Mouse (Mus musculus) cerebellum, adult (tissue): ENCODE results near the gene Cmss1.
A peak's percentile ranks its signal among the peaks of the same experiment; 100 is the strongest.
"Not testable (repeated sequence)": the region's sequence is repeated elsewhere in the genome, so short reads cannot be mapped to it uniquely, and the experiment has no call there.

Source experiments
- ATAC-seq: cut with Nextera tagmentation; 2 replicates; pipeline ENCODE4 v1.9.2; 2017; ENCODE audit warnings: mild to moderate bottlenecking, moderate library complexity, mixed read lengths; ENCODE audit not compliant: insufficient number of reproducible peaks, low FRiP score, low TSS enrichment

Gene Cmss1

GRCm38 (mm10) chr16:57398387-57399214, 208.1 kb downstream of the Cmss1 start:
- peak; percentile 42; the same call in 1 of the 2 replicates for ATAC-seq

- no peak for ATAC-seq
Observed at GRCm38 (mm10) chr16:57397845-57398244, 208.8 kb downstream of the Cmss1 start.

- no peak for ATAC-seq
Observed at GRCm38 (mm10) chr16:57396249-57396648, 210.4 kb downstream of the Cmss1 start.

GRCm38 (mm10) chr16:57393161-57393560, 213.5 kb downstream of the Cmss1 start:
- no peak for ATAC-seq

GRCm38 (mm10) chr16:57392461-57392860, 214.2 kb downstream of the Cmss1 start:
- ATAC-seq, result no peak

GRCm38 (mm10) chr16:57391171-57391570, 215.5 kb downstream of the Cmss1 start:
- ATAC-seq, result not testable (repeated sequence)

- ATAC-seq, result no peak
Observed at GRCm38 (mm10) chr16:57389566-57390251, 217.0 kb downstream of the Cmss1 start.

GRCm38 (mm10) chr16:57384274-57384673, 222.4 kb downstream of the Cmss1 start:
- no peak for ATAC-seq

- no peak for ATAC-seq
Observed at GRCm38 (mm10) chr16:57383266-57383971, 223.2 kb downstream of the Cmss1 start.

- ATAC-seq, result no peak
Observed at GRCm38 (mm10) chr16:57378631-57379330, 227.9 kb downstream of the Cmss1 start.

- no peak for ATAC-seq
Observed at GRCm38 (mm10) chr16:57375248-57375837, 231.3 kb downstream of the Cmss1 start.

- ATAC-seq, result no peak
Observed at GRCm38 (mm10) chr16:57372156-57372555, 234.5 kb downstream of the Cmss1 start.

- ATAC-seq, result no peak
Observed at GRCm38 (mm10) chr16:57369846-57370496, 236.7 kb downstream of the Cmss1 start.

GRCm38 (mm10) chr16:57366941-57367694, 239.5 kb downstream of the Cmss1 start:
- no peak for ATAC-seq

- ATAC-seq, result no peak
Observed at GRCm38 (mm10) chr16:57366141-57366540, 240.5 kb downstream of the Cmss1 start.

- no peak for ATAC-seq
Observed at GRCm38 (mm10) chr16:57364498-57364897, 242.2 kb downstream of the Cmss1 start.

GRCm38 (mm10) chr16:57362679-57363401, 243.8 kb downstream of the Cmss1 start:
- peak; percentile 69 for ATAC-seq

- ATAC-seq, result no peak
Observed at GRCm38 (mm10) chr16:57360785-57361184, 245.9 kb downstream of the Cmss1 start.
